Mouse (Mus musculus) brain, embryonic 14.5 days (tissue): ENCODE results near the gene Nipal4. TPM values are rescaled to one million over a fixed set of nuclear protein-coding genes. Genes with fewer than 3 reads are reported as not detected.
A peak's percentile ranks its signal among the peaks of the same experiment; 100 is the strongest.
"Not testable (repeated sequence)": the region's sequence is repeated elsewhere in the genome, so short reads cannot be mapped to it uniquely, and the experiment has no call there.

Experiments used
- DNase-seq: peaks from one replicate; pipeline ENCODE4 v3.0.0-alpha.2; 2011; ENCODE audit warnings: low read depth
- CTCF ChIP-seq: fragments of 200-500 bp; IDR thresholded peaks from 2 replicates; pipeline ENCODE4 v1.5.1; 2012; ENCODE audit warnings: inconsistent platforms, mild to moderate bottlenecking, moderate library complexity, borderline replicate concordance; ENCODE audit not compliant: insufficient read depth, insufficient read length; ENCODE audit errors: extremely low read depth
- POLR2A ChIP-seq: fragments of 200-500 bp; IDR thresholded peaks from 2 replicates; pipeline ENCODE4 v1.6.1; 2012; ENCODE audit warnings: mild to moderate bottlenecking, inconsistent platforms, borderline replicate concordance; ENCODE audit not compliant: poor library complexity, insufficient read depth, insufficient read length, severe bottlenecking; ENCODE audit errors: extremely low read depth
- polyA plus RNA-seq: library from polyadenylated mRNA; depleted of rRNA; stranded (reverse); fragments of >200 nt; gene quantifications from 2 replicates; pipeline ENCODE4 v1.2.3, GENCODE M21; 2012

Gene Nipal4
- polyA plus RNA-seq, 1 experiment: 0.83 TPM

DNA sequence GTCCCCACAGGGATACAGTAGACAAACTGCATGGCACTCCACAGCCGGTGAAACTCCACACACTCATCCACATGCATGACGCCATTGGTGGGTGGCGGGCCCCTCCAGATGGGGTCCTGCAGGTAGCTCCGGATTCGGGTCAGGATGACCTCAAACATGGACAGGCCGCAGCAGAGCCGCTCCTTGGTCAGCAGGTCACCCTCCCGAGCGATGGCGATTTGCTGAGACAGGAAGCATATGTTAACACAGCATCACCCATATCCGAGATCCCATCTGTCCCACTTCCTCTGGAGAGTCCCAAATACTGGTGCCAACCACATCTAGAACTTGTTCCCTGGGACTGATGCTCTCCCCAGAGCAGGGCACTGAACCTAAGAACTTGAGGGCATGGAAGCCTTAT is 34.4 kb upstream of the Nipal4 start:
- no peak for TF ChIP-seq CTCF
- no peak for TF ChIP-seq POLR2A
- no peak for DNase-seq

DNA sequence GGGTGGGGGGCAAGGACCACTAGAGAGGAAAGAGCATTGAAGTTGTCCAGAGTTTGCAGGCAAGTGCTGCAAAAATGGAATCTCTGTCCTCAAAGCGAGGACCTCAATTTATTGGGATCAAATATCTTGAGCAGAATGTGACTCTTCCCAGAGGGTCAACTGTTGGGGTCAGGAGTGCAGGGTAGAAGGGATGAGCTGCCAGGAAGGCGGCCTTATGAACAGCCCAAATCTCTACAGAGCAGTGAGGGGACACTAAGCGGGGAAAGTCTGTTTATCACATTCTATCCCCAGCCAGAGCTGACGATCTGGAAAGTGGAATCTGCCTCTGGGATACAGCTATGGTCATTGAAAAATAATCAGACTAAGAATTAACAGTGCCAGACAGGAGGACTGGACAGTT is 27.9 kb upstream of the Nipal4 start:
- TF ChIP-seq CTCF: no peak
- no peak for TF ChIP-seq POLR2A
- DNase-seq: no peak

DNA sequence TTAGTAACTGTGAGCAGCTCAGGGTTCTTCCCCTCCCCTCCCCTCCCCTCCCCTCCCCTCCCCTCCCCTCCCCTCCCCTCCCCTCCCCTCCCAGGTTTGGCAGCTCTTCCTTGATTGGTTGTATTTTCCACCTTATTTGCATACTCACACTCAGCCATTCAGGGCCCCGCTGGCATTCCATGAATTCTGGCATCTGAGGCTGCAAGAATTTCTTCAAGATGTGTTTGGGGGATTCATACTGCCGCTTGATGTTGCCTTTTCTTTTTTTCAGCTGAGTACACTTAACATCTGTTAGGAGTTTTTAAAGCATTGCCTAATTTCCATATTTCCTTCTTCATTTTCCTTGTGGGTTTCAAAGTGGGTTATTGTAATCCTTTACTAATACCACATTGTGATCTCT is 22.0 kb upstream of the Nipal4 start:
- no peak for TF ChIP-seq CTCF
- no peak for TF ChIP-seq POLR2A
- peak; percentile 34 for DNase-seq

GRCm38 (mm10) chr11:46185486-46185885 is 19.2 kb upstream of the Nipal4 start:
- TF ChIP-seq POLR2A (no peak), CTCF (no peak)
- peak; percentile 64 for DNase-seq

GRCm38 (mm10) chr11:46184946-46185345 is 18.6 kb upstream of the Nipal4 start:
- no peak for DNase-seq
- TF ChIP-seq CTCF (no peak), POLR2A (no peak)

- DNase-seq: not testable (repeated sequence)
These were observed 15.7 kb upstream of the Nipal4 start for GRCm38 (mm10) chr11:46182031-46182430.

GRCm38 (mm10) chr11:46177246-46178043 is 11.1 kb upstream of the Nipal4 start:
- TF ChIP-seq CTCF (no peak), POLR2A (no peak)
- DNase-seq: no peak

GRCm38 (mm10) chr11:46176155-46176554 is 9.8 kb upstream of the Nipal4 start:
- TF ChIP-seq POLR2A (no peak), CTCF (no peak)
- DNase-seq: no peak

DNA sequence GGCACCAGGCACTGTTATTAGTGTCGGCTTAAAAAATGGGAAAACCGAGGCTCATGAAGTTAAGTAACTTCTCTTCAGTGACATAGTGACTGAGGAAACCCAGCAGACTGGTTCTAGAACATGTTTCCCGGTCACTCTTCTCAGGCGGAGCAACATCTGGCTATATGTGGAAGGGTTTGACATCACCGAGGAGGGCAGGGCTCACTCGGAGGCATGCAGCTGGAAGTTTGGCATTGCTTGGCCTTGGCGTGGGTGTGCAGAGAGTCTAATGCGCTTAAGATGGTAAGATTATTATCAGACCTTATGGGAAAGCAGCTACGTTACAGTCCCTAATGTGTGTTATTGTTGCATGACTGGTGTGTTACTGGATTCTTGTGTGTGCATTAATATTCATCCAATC is 5.8 kb upstream of the Nipal4 start:
- DNase-seq: no peak
- no peak for TF ChIP-seq CTCF
- no peak for TF ChIP-seq POLR2A

DNA sequence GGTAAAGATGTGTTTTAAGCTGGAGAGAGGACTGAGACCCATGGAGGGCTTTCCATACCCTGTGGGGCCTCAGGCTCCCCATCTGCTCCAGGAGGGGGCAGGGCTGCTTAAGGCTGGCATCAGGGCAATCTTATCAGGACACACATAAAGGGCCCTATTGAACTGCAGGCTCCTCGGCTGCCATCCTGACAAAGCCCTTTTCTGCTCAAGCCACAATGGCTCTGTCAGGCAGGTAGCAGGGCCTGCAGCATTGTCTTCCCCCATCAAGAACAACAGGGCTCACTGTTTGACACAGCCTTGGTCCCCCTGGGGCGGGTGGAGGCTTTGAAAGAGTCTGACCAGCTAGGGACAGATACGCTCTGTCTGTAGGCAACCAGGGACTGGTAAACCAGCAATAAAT is 3.6 kb upstream of the Nipal4 start:
- DNase-seq: peak; percentile 4
- TF ChIP-seq POLR2A: no peak
- no peak for TF ChIP-seq CTCF

GRCm38 (mm10) chr11:46168506-46168905 is 2.2 kb upstream of the Nipal4 start:
- no peak for TF ChIP-seq CTCF
- no peak for TF ChIP-seq POLR2A
- no peak for DNase-seq

DNA sequence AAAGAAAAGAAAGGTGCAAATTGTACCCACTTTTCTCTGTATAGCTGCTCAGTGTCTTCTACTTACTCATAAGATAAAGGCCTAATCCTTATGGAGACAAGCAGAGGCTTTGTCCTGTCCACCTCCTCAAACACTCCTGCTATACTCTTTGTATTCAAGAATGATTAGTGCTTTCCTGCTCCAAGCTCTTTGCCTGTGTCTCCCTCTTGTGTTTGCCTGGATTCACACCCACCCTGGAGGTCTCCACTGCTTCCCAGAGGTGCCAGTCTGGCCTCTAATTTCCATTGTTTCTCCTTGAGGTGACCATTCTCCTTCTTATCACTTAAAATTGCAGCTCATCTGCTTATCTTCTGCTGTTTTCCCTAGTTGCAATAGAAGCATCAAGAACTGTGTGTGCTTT is 8.8 kb downstream of the Nipal4 start:
- no peak for DNase-seq
- TF ChIP-seq CTCF (peak; percentile 23; the same call in 1 of the 2 replicates), POLR2A (no peak)

DNA sequence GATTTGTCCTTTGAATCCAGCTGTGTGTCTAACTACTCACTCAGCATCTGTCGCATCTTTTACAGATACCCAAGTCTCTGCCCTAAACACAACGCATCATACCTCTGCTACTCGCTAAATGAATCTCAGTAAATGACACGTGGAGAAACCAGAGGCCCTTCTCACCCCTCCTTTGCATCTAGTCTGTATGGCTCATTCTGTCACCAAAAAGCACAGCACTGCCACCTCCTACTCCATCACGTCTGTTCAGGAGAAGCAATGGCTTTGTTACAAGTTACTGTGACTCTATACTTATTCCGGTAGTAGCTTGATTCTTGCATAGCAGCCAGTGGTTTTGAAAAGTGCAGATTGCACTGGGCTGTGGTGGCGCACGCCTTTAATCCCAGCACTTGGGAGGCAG is 9.4 kb downstream of the Nipal4 start:
- no peak for DNase-seq
- TF ChIP-seq CTCF (no peak), POLR2A (no peak)

DNA sequence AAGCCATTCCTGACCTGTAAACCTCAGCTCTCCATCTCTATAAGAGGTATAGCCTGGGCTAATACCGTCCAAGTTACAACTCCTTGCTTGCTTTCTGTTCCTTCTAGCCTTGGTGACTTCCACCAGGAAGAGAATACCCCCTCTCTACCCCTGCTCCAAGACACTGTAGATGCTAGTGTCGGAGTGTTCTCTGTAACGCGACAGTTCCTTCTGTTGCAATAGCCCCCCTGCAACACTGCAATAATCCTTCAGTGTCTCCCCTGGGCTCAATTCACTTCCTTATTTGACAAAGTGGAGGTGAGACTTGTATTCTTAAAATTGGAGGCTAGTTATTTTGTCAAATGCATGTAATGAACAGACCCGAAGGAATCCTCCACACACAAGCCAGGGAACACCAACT is 19.7 kb downstream of the Nipal4 start:
- no peak for DNase-seq
- TF ChIP-seq POLR2A: no peak
- no peak for TF ChIP-seq CTCF
